Mouse (Mus musculus): ENCODE measurements around the gene Gm281.

DNA sequence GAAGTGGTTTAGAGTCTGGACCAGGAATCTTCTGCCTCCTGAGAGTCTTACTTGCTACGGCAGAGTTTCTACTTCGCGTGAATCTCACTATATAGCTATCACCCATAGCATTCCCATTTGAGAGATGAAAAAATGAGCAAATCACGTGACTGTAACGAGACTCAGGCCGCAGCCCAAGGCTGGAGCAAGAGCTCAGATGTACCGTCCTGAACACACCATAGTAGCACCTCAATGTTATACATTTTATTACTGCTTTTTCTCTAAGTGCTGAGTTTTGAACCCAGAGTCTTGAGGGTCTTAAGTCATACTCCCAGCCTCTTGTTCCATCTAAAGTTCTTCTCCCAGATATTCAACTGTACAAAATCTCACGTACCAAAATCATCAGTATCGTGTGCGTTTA is 2.9 kb upstream of the Gm281 start:
- TF ChIP-seq POLR2A (IDR thresholded peaks at IDR 0.05; ENCODE audit: insufficient read depth, low read depth, low read length) (no peak), EP300 (IDR thresholded peaks at IDR 0.05; ENCODE audit: insufficient read depth, low read depth, low read length) (no peak), CTCF (IDR thresholded peaks at IDR 0.05) (no peak)

Data from heart, adult 2 months (tissue).